Mouse (Mus musculus): Measurements from ENCODE around the gene Rasl10a.

Gene Rasl10a

GRCm38 (mm10) chr11:5052200-5052854 lies 5.6 kb upstream of the Rasl10a start:
- DNase-seq (ENCODE audit: low read depth in 2 of 2, low spot score in 2 of 2) = no peak

GRCm38 (mm10) chr11:5054151-5054550 lies 3.8 kb upstream of the Rasl10a start:
- no peak for DNase-seq (ENCODE audit: low read depth in 2 of 2, low spot score in 2 of 2)

GRCm38 (mm10) chr11:5054874-5055273 lies 3.1 kb upstream of the Rasl10a start:
- DNase-seq (ENCODE audit: low read depth in 2 of 2, low spot score in 2 of 2) = no peak

GRCm38 (mm10) chr11:5055945-5056938 lies 1.7 kb upstream of the Rasl10a start:
- no peak for DNase-seq (ENCODE audit: low read depth in 2 of 2, low spot score in 2 of 2)

GRCm38 (mm10) chr11:5057064-5057463 lies 864 bp upstream of the Rasl10a start:
- no peak for DNase-seq (ENCODE audit: low read depth in 2 of 2, low spot score in 2 of 2)

- no peak for DNase-seq (ENCODE audit: low read depth in 2 of 2, low spot score in 2 of 2)
Observed at GRCm38 (mm10) chr11:5057541-5057855, 430 bp upstream of the Rasl10a start.

- DNase-seq (ENCODE audit: low read depth in 2 of 2, low spot score in 2 of 2) = no peak
Observed at GRCm38 (mm10) chr11:5058783-5059182, 855 bp downstream of the Rasl10a start.

GRCm38 (mm10) chr11:5059230-5059629 lies 1.3 kb downstream of the Rasl10a start:
- no peak for DNase-seq (ENCODE audit: low read depth in 2 of 2, low spot score in 2 of 2)

GRCm38 (mm10) chr11:5059704-5060156 lies 1.8 kb downstream of the Rasl10a start:
- peak in 1 of 2 experiments; percentile 46 for DNase-seq (ENCODE audit: low read depth in 2 of 2, low spot score in 2 of 2)

GRCm38 (mm10) chr11:5060756-5061412 lies 3.0 kb downstream of the Rasl10a start:
- no peak for DNase-seq (ENCODE audit: low read depth in 2 of 2, low spot score in 2 of 2)

GRCm38 (mm10) chr11:5061413-5062139 lies 3.6 kb downstream of the Rasl10a start:
- DNase-seq (ENCODE audit: low read depth in 2 of 2, low spot score in 2 of 2) = peak in 1 of 2 experiments; percentile 34

- no peak for DNase-seq (ENCODE audit: low read depth in 2 of 2, low spot score in 2 of 2)
Observed at GRCm38 (mm10) chr11:5062326-5062725, 4.4 kb downstream of the Rasl10a start.

- no peak for DNase-seq (ENCODE audit: low read depth in 2 of 2, low spot score in 2 of 2)
Observed at GRCm38 (mm10) chr11:5062860-5063505, 5.1 kb downstream of the Rasl10a start.

- DNase-seq (ENCODE audit: low read depth in 2 of 2, low spot score in 2 of 2) = no peak
Observed at GRCm38 (mm10) chr11:5063561-5064281, 5.8 kb downstream of the Rasl10a start.

GRCm38 (mm10) chr11:5064282-5065055 lies 6.5 kb downstream of the Rasl10a start:
- DNase-seq (ENCODE audit: low read depth in 2 of 2, low spot score in 2 of 2) = no peak

GRCm38 (mm10) chr11:5065056-5065821 lies 7.3 kb downstream of the Rasl10a start, which contains the start of gene Gas2l1:
Gene Gas2l1 (minus strand): TSS chr11:5065327.
- no peak for DNase-seq (ENCODE audit: low read depth in 2 of 2, low spot score in 2 of 2)

- no peak for DNase-seq (ENCODE audit: low read depth in 2 of 2, low spot score in 2 of 2)
Observed at GRCm38 (mm10) chr11:5067063-5067462, 9.1 kb downstream of the Rasl10a start.
